Mouse (Mus musculus) lung, postnatal 36 days (tissue): ENCODE measurements around the gene Hesx1.
"Not testable (repeated sequence)": the region's sequence is repeated elsewhere in the genome, so short reads cannot be mapped to it uniquely, and the experiment has no call there.

Experiments used
- DNase-seq: peaks from one replicate; pipeline ENCODE4 v3.0.0; 2022; ENCODE audit warnings: mixed read lengths

Hesx1 gene

GRCm38 (mm10) chr14:26994211-26994741 is at the start of gene Hesx1:
Hesx1 (plus strand) TSS chr14:26994416.
- DNase-seq = peak; percentile 49

GRCm38 (mm10) chr14:26956139-26956538 is 38.1 kb upstream of the Hesx1 start:
- not testable (repeated sequence) for DNase-seq

- DNase-seq = no peak
Observed at GRCm38 (mm10) chr14:26960518-26960917, 33.7 kb upstream of the Hesx1 start.

- no peak for DNase-seq
Observed at GRCm38 (mm10) chr14:26969164-26969563, 25.1 kb upstream of the Hesx1 start.

GRCm38 (mm10) chr14:26969856-26970407 is 24.3 kb upstream of the Hesx1 start:
- DNase-seq = peak; percentile 62

- DNase-seq = peak; percentile 97
Observed at GRCm38 (mm10) chr14:26970439-26970932, 23.7 kb upstream of the Hesx1 start.

- no peak for DNase-seq
Observed at GRCm38 (mm10) chr14:26971106-26971789, 23.0 kb upstream of the Hesx1 start, which contains the start of gene Appl1. Appl1 (minus strand) TSS chr14:26971232.

- no peak for DNase-seq
Observed at GRCm38 (mm10) chr14:26973089-26973488, 21.1 kb upstream of the Hesx1 start.

- no peak for DNase-seq
Observed at GRCm38 (mm10) chr14:26975490-26975889, 18.7 kb upstream of the Hesx1 start.

GRCm38 (mm10) chr14:26976212-26976611 is 18.0 kb upstream of the Hesx1 start:
- no peak for DNase-seq

GRCm38 (mm10) chr14:26977500-26977899 is 16.7 kb upstream of the Hesx1 start:
- DNase-seq = no peak

GRCm38 (mm10) chr14:26979808-26980207 is 14.4 kb upstream of the Hesx1 start:
- DNase-seq = no peak

- DNase-seq = no peak
Observed at GRCm38 (mm10) chr14:26981021-26981420, 13.2 kb upstream of the Hesx1 start.

- DNase-seq = no peak
Observed at GRCm38 (mm10) chr14:26981494-26982149, 12.6 kb upstream of the Hesx1 start.

- no peak for DNase-seq
Observed at GRCm38 (mm10) chr14:26982150-26982530, 12.1 kb upstream of the Hesx1 start.

- no peak for DNase-seq
Observed at GRCm38 (mm10) chr14:26988694-26989093, 5.5 kb upstream of the Hesx1 start.

- DNase-seq = no peak
Observed at GRCm38 (mm10) chr14:26991622-26992021, 2.6 kb upstream of the Hesx1 start.

GRCm38 (mm10) chr14:26993427-26993826 is 789 bp upstream of the Hesx1 start:
- no peak for DNase-seq

- no peak for DNase-seq
Observed at GRCm38 (mm10) chr14:26996257-26996656, 2.0 kb downstream of the Hesx1 start.

GRCm38 (mm10) chr14:27000386-27000785 is 6.2 kb downstream of the Hesx1 start:
- DNase-seq = no peak

GRCm38 (mm10) chr14:27004906-27005305 is 10.7 kb downstream of the Hesx1 start:
- DNase-seq = no peak

GRCm38 (mm10) chr14:27005937-27006336 is 11.7 kb downstream of the Hesx1 start:
- no peak for DNase-seq

GRCm38 (mm10) chr14:27011561-27011960 is 17.3 kb downstream of the Hesx1 start:
- no peak for DNase-seq

GRCm38 (mm10) chr14:27013658-27014057 is 19.4 kb downstream of the Hesx1 start:
- DNase-seq = peak; percentile 44
